ENCODE assay signal across 12 mouse cellular contexts in the genomic region with DNA sequence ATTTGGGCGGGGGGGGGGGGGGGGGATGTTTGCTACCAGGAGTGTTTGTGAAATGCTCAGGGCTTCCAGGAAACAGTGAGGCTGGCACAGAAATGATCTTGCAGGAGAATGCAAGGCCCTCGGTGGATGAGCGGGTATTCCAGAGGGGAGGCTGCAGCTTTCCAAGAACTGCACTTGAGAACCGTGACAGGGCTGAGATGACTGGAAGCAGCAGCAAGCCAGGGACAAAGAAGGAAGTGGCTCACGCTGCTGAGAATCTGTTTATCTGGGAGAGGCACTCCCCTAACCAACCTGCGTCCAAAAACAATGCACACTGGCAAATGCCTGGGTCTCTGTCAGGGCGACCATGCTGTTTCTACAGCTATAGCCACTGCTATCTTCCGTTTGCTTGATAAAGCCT.
A peak's percentile ranks its signal among the peaks of the same experiment; 100 is the strongest.
DNase-seq lines count a peak whose midpoint lies in the region; ATAC-seq and TF ChIP-seq lines count a peak whose summit lies in the region.
"Had no signal": no experiment of that assay in that cellular context is flagged by ENCODE, and none has a peak within 500 bp of the region (broad histone marks: within the 10 kb centered on the region; RNA-seq: fewer than 3 reads in every experiment).

No protein-coding gene starts in this region.

- intact Hi-C loops in left cerebral cortex, adult 2 months (cut with DNase I), result no loop called here

- no peak overlapping the region for H3K4me3 ChIP-seq in hindbrain, embryonic 12.5 days
- H3K4me3 ChIP-seq in hindbrain, embryonic 14.5 days (replicated peaks; ENCODE audit: low read length), result no peak overlapping the region
- no peak overlapping the region for H3K4me3 ChIP-seq in bone marrow macrophage, adult 2 months (ENCODE audit: insufficient read depth, low read length)
- no peak overlapping the region for H3K4me3 ChIP-seq in heart, embryonic 15.5 days
- no peak overlapping the region for H3K4me3 ChIP-seq in liver, postnatal 0 days (ENCODE audit: low read depth, low read length)
- H3K4me3 ChIP-seq in left cerebral cortex, adult 2 months, result no peak overlapping the region
- H3K4me3 ChIP-seq: myocyte had no signal

- TF ChIP-seq POLR2A in bone marrow macrophage, adult 2 months (IDR thresholded peaks at IDR 0.05; ENCODE audit: borderline replicate concordance, low read depth, low read length), result no peak

- H3K27me3 ChIP-seq in hindbrain, embryonic 12.5 days, result no peaks in the 10 kb centered on the region
- H3K27me3 ChIP-seq in hindbrain, embryonic 14.5 days (ENCODE audit: control insufficient read depth, insufficient read depth, low read length), result no peaks in the 10 kb centered on the region
- no peaks in the 10 kb centered on the region for H3K27me3 ChIP-seq in heart, embryonic 15.5 days
- no peaks in the 10 kb centered on the region for H3K27me3 ChIP-seq in liver, postnatal 0 days (ENCODE audit: insufficient read depth, low read length)

- H3K27ac ChIP-seq in hindbrain, embryonic 12.5 days, result peak overlapping the region; percentile 70
- H3K27ac ChIP-seq in hindbrain, embryonic 14.5 days, result no peak overlapping the region
- H3K27ac ChIP-seq in bone marrow macrophage, adult 2 months (ENCODE audit: insufficient read depth, low read depth, low read length), result peak overlapping the region; percentile 92
- peak overlapping the region; percentile 52 for H3K27ac ChIP-seq in heart, embryonic 15.5 days
- H3K27ac ChIP-seq in liver, postnatal 0 days (ENCODE audit: low read depth), result peak overlapping the region; percentile 82
- no peak overlapping the region for H3K27ac ChIP-seq in left cerebral cortex, adult 2 months

- 28% methylated on average over 8 of the region's 8 CpGs for WGBS in hindbrain, embryonic 12.5 days
- WGBS in hindbrain, embryonic 14.5 days, result 26% methylated on average over 8 of the region's 8 CpGs
- 16% methylated on average over 8 of the region's 8 CpGs for WGBS in heart, embryonic 15.5 days
- WGBS in liver, postnatal 0 days (ENCODE audit: insufficient replicate concordance), result 27% methylated on average over 8 of the region's 8 CpGs

- H3K9ac ChIP-seq in hindbrain, embryonic 12.5 days, result no peak overlapping the region
- H3K9ac ChIP-seq in hindbrain, embryonic 14.5 days, result no peak overlapping the region
- H3K9ac ChIP-seq in heart, embryonic 15.5 days, result no peak overlapping the region
- H3K9ac ChIP-seq in liver, postnatal 0 days (replicated peaks), result no peak overlapping the region; the same call in 1 of the 2 replicates

- H3K36me3 ChIP-seq in hindbrain, embryonic 12.5 days, result no peaks in the 10 kb centered on the region
- H3K36me3 ChIP-seq in hindbrain, embryonic 14.5 days (replicated peaks; ENCODE audit: control insufficient read depth, insufficient read depth), result no peaks in the 10 kb centered on the region
- no peaks in the 10 kb centered on the region for H3K36me3 ChIP-seq in heart, embryonic 15.5 days
- H3K36me3 ChIP-seq in liver, postnatal 0 days (replicated peaks; ENCODE audit: insufficient read depth, low read length), result no peaks in the 10 kb centered on the region

- H3K9me3 ChIP-seq in hindbrain, embryonic 12.5 days (replicated peaks), result no peaks in the 10 kb centered on the region
- no peaks in the 10 kb centered on the region for H3K9me3 ChIP-seq in hindbrain, embryonic 14.5 days (ENCODE audit: control insufficient read depth, low read length)
- no peaks in the 10 kb centered on the region for H3K9me3 ChIP-seq in heart, embryonic 15.5 days (replicated peaks)
- H3K9me3 ChIP-seq in liver, postnatal 0 days (ENCODE audit: low read length), result no peaks in the 10 kb centered on the region

- no peak for ATAC-seq in hindbrain, embryonic 12.5 days (ENCODE audit: low FRiP score)
- ATAC-seq in hindbrain, embryonic 14.5 days (ENCODE audit: low FRiP score), result no peak
- ATAC-seq in heart, embryonic 15.5 days (replicated peaks; ENCODE audit: insufficient number of reproducible peaks, insufficient read depth, low FRiP score, low read depth), result no peak
- no peak for ATAC-seq in liver, postnatal 0 days

- DNase-seq in hindbrain, embryonic 14.5 days (ENCODE audit: low spot score), result no peak
- no peak for DNase-seq in liver, postnatal 0 days
- no peak for DNase-seq in left cerebral cortex, adult 2 months (ENCODE audit: extremely low spot score in 1 of 2, low spot score in 2 of 2)
- DNase-seq in frontal cortex, postnatal 14 days (ENCODE audit: low spot score in 2 of 2), result no peak
- DNase-seq in layer of hippocampus, postnatal 10 days (ENCODE audit: low spot score in 2 of 2), result no peak
- DNase-seq: cerebellum, adult 8-10 months; layer of hippocampus, adult 9-11 months; spleen, adult 18-20 months had no signal

- no peak overlapping the region for H3K4me2 ChIP-seq in hindbrain, embryonic 12.5 days (replicated peaks)
- no peak overlapping the region for H3K4me2 ChIP-seq in hindbrain, embryonic 14.5 days (replicated peaks)
- H3K4me2 ChIP-seq in heart, embryonic 15.5 days, result no peak overlapping the region
- H3K4me2 ChIP-seq in liver, postnatal 0 days (ENCODE audit: low read depth, low read length), result no peak overlapping the region

- peaks cover 34% of the 10 kb centered on the region for H3K4me1 ChIP-seq in hindbrain, embryonic 12.5 days
- peaks cover 18% of the 10 kb centered on the region for H3K4me1 ChIP-seq in hindbrain, embryonic 14.5 days (replicated peaks; ENCODE audit: control insufficient read depth, insufficient read depth, low read length)
- H3K4me1 ChIP-seq in bone marrow macrophage, adult 2 months (ENCODE audit: control insufficient read depth, insufficient read depth, low read length), result peaks cover 44% of the 10 kb centered on the region
- H3K4me1 ChIP-seq in heart, embryonic 15.5 days (replicated peaks), result peaks cover 33% of the 10 kb centered on the region
- H3K4me1 ChIP-seq in liver, postnatal 0 days (ENCODE audit: insufficient read depth), result peaks cover 33% of the 10 kb centered on the region

- TF ChIP-seq CTCF in bone marrow macrophage, adult 2 months (IDR thresholded peaks at IDR 0.05; ENCODE audit: low read depth, low read length), result no peak
- TF ChIP-seq CTCF in liver, postnatal 0 days (IDR thresholded peaks at IDR 0.05; ENCODE audit: low read depth), result no peak
- TF ChIP-seq CTCF in left cerebral cortex, adult 2 months (IDR thresholded peaks at IDR 0.05), result no peak

- TF ChIP-seq EP300 in liver, postnatal 0 days (IDR thresholded peaks at IDR 0.05; ENCODE audit: low read depth), result no peak

Comparison
In these comparisons a context has a peak if more than half of its experiments do, and no peak if none do; other contexts are left out.
1. H3K27ac ChIP-seq: peak in hindbrain, embryonic 12.5 days (single experiment), bone marrow macrophage, adult 2 months (single experiment), heart, embryonic 15.5 days (single experiment) and liver, postnatal 0 days (single experiment); none in hindbrain, embryonic 14.5 days (single experiment) and left cerebral cortex, adult 2 months (single experiment).